Mouse (Mus musculus) MN1 (cell line): Measurements from ENCODE around the gene Pnpla3.

Experiments used
- DNase-seq: peaks from one replicate; pipeline ENCODE4 v3.0.0-alpha.2; 2016; ENCODE audit warnings: low spot score

Pnpla3 gene

GRCm38 (mm10) chr15:84178733-84179132 lies 11.1 kb downstream of the Pnpla3 start:
- no peak for DNase-seq

- peak; percentile 39 for DNase-seq
Observed at GRCm38 (mm10) chr15:84182000-84182399, 14.4 kb downstream of the Pnpla3 start.

- no peak for DNase-seq
Observed at GRCm38 (mm10) chr15:84183967-84184366, 16.3 kb downstream of the Pnpla3 start.

GRCm38 (mm10) chr15:84186196-84186595 lies 18.6 kb downstream of the Pnpla3 start:
- no peak for DNase-seq

GRCm38 (mm10) chr15:84188887-84189530 lies 21.4 kb downstream of the Pnpla3 start:
- DNase-seq, result no peak

- peak; percentile 33 for DNase-seq
Observed at GRCm38 (mm10) chr15:84189881-84190280, 22.2 kb downstream of the Pnpla3 start.

GRCm38 (mm10) chr15:84191724-84192057 lies 24.1 kb downstream of the Pnpla3 start:
- DNase-seq, result no peak

GRCm38 (mm10) chr15:84192058-84192791 lies 24.6 kb downstream of the Pnpla3 start, which contains the start of gene Samm50:
Samm50 (plus strand) TSS chr15:84192241.
- DNase-seq, result peak; percentile 97

- DNase-seq, result no peak
Observed at GRCm38 (mm10) chr15:84196486-84197165, 29.0 kb downstream of the Pnpla3 start.

GRCm38 (mm10) chr15:84207327-84207726 lies 39.7 kb downstream of the Pnpla3 start:
- DNase-seq, result no peak

GRCm38 (mm10) chr15:84209517-84210412 lies 42.1 kb downstream of the Pnpla3 start:
- DNase-seq, result no peak

GRCm38 (mm10) chr15:84210461-84210860 lies 42.8 kb downstream of the Pnpla3 start:
- DNase-seq, result no peak

- DNase-seq, result no peak
Observed at GRCm38 (mm10) chr15:84210941-84211340, 43.3 kb downstream of the Pnpla3 start.

GRCm38 (mm10) chr15:84211564-84211963 lies 43.9 kb downstream of the Pnpla3 start:
- peak; percentile 33 for DNase-seq

- peak; percentile 93 for DNase-seq
Observed at GRCm38 (mm10) chr15:84212031-84212755, 44.6 kb downstream of the Pnpla3 start.

- DNase-seq, result peak; percentile 82
Observed at GRCm38 (mm10) chr15:84212756-84213105, 45.1 kb downstream of the Pnpla3 start.

GRCm38 (mm10) chr15:84213162-84213739 lies 45.6 kb downstream of the Pnpla3 start:
- no peak for DNase-seq

GRCm38 (mm10) chr15:84214476-84214875 lies 46.8 kb downstream of the Pnpla3 start:
- DNase-seq, result no peak

- no peak for DNase-seq
Observed at GRCm38 (mm10) chr15:84215273-84215672, 47.6 kb downstream of the Pnpla3 start.

- DNase-seq, result no peak
Observed at GRCm38 (mm10) chr15:84216026-84216425, 48.4 kb downstream of the Pnpla3 start.

GRCm38 (mm10) chr15:84216461-84217084 lies 48.9 kb downstream of the Pnpla3 start:
- DNase-seq, result no peak
